ENCODE assay signal across 20 mouse cellular contexts in the genomic region with DNA sequence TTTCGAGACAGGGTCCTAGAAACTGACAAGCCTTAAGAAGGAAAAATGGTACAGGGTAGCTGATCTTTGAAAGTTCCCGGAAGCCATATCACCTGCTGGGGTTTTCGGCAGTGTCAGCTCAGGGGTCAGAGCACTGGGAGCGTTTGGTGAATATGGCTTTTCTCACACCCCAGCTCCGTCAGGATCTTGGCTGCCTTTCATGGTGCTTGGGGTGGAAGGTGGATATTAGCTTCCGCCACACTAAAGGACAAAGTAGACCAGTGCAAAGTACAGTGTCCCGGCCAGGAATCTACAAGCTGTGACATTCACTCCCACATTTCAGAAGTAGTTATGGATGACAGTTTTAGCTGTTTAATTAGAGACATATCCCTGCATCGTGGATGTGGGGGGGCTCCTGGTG.
DNase-seq lines count a peak whose midpoint lies in the region; ATAC-seq and TF ChIP-seq lines count a peak whose summit lies in the region.
"Had no signal": no experiment of that assay in that cellular context is flagged by ENCODE, and none has a peak within 500 bp of the region (broad histone marks: within the 10 kb centered on the region; RNA-seq: fewer than 3 reads in every experiment).

No protein-coding gene starts in this region.

- H3K9ac ChIP-seq in heart, embryonic 15.5 days: peak overlapping the region; percentile 14; the same call in 1 of the 2 replicates
- no peak overlapping the region for H3K9ac ChIP-seq in kidney, embryonic 15.5 days
- no peak overlapping the region for H3K9ac ChIP-seq in heart, postnatal 0 days (replicated peaks; ENCODE audit: low read depth, low read length)
- H3K9ac ChIP-seq: hindbrain, embryonic 15.5 days; limb, embryonic 15.5 days; liver, postnatal 0 days; midbrain, embryonic 13.5 days; neural tube, embryonic 12.5 days had no signal

- H3K27ac ChIP-seq in gastrocnemius, adult 2 months: peak overlapping the region; percentile 3; the same call in 1 of the 2 replicates
- peak overlapping the region; percentile 45 for H3K27ac ChIP-seq in heart, embryonic 15.5 days
- H3K27ac ChIP-seq in kidney, embryonic 15.5 days: no peak overlapping the region
- H3K27ac ChIP-seq in heart, postnatal 0 days (ENCODE audit: low read depth): peak overlapping the region; percentile 65
- H3K27ac ChIP-seq: forebrain, embryonic 10.5 days; hindbrain, embryonic 15.5 days; limb, embryonic 15.5 days; midbrain, embryonic 13.5 days; neural tube, embryonic 12.5 days had no signal

- DNase-seq in gastrocnemius, adult 2 months: peak; percentile 38
- no peak for DNase-seq in gastrocnemius, postnatal 10 days
- DNase-seq in heart, postnatal 14 days: no peak
- peak; percentile 20 to 51 for DNase-seq in kidney, postnatal 36 days
- DNase-seq in heart, postnatal 0 days (ENCODE audit: low spot score): no peak
- DNase-seq: adrenal gland, adult 8-10 months; cerebellum, adult 8-10 months; liver, postnatal 0 days; right cerebral cortex, adult 18-20 months; thymus, postnatal 25 days had no signal

- no peak for TF ChIP-seq EP300 in heart, postnatal 0 days (IDR thresholded peaks at IDR 0.05; ENCODE audit: low read depth)

- TF ChIP-seq CTCF in gastrocnemius, adult 2 months (IDR thresholded peaks at IDR 0.05): no peak
- no peak for TF ChIP-seq CTCF in heart, postnatal 0 days (IDR thresholded peaks at IDR 0.05; ENCODE audit: low read depth)

- no peaks in the 10 kb centered on the region for H3K36me3 ChIP-seq in heart, embryonic 15.5 days
- no peaks in the 10 kb centered on the region for H3K36me3 ChIP-seq in kidney, embryonic 15.5 days
- 0 out of 2 replicates have a peak, but pooled peaks cover 4% of the 10 kb centered on the region for H3K36me3 ChIP-seq in heart, postnatal 0 days (replicated peaks; ENCODE audit: control insufficient read depth, insufficient read depth, low read length)
- H3K36me3 ChIP-seq: forebrain, embryonic 10.5 days; hindbrain, embryonic 15.5 days; limb, embryonic 15.5 days; midbrain, embryonic 13.5 days; neural tube, embryonic 12.5 days had no signal

- peak overlapping the region; percentile 39 for H3K4me3 ChIP-seq in gastrocnemius, adult 2 months
- no peak overlapping the region for H3K4me3 ChIP-seq in heart, embryonic 15.5 days
- no peak overlapping the region for H3K4me3 ChIP-seq in kidney, embryonic 15.5 days (replicated peaks)
- H3K4me3 ChIP-seq in heart, postnatal 0 days (ENCODE audit: low read depth, low read length): no peak overlapping the region
- H3K4me3 ChIP-seq: forebrain, embryonic 10.5 days; hindbrain, embryonic 15.5 days; limb, embryonic 15.5 days; midbrain, embryonic 13.5 days; neural tube, embryonic 12.5 days had no signal

- H3K27me3 ChIP-seq in heart, embryonic 15.5 days: no peaks in the 10 kb centered on the region
- H3K27me3 ChIP-seq in kidney, embryonic 15.5 days: no peaks in the 10 kb centered on the region
- no peaks in the 10 kb centered on the region for H3K27me3 ChIP-seq in heart, postnatal 0 days (ENCODE audit: control insufficient read depth, insufficient read depth, low read length)
- H3K27me3 ChIP-seq: hindbrain, embryonic 15.5 days; limb, embryonic 15.5 days; midbrain, embryonic 13.5 days; neural tube, embryonic 12.5 days had no signal

- peaks cover 43% of the 10 kb centered on the region for H3K4me1 ChIP-seq in heart, embryonic 15.5 days (replicated peaks)
- peaks cover 8% of the 10 kb centered on the region for H3K4me1 ChIP-seq in kidney, embryonic 15.5 days
- peaks cover 20% of the 10 kb centered on the region for H3K4me1 ChIP-seq in heart, postnatal 0 days (ENCODE audit: control insufficient read depth, insufficient read depth)
- H3K4me1 ChIP-seq: forebrain, embryonic 10.5 days; hindbrain, embryonic 15.5 days; neural tube, embryonic 12.5 days had no signal

- no peaks in the 10 kb centered on the region for H3K9me3 ChIP-seq in heart, embryonic 15.5 days (replicated peaks)
- H3K9me3 ChIP-seq in kidney, embryonic 15.5 days (replicated peaks): no peaks in the 10 kb centered on the region
- H3K9me3 ChIP-seq in heart, postnatal 0 days (replicated peaks; ENCODE audit: control insufficient read depth, low read length): no peaks in the 10 kb centered on the region
- H3K9me3 ChIP-seq: forebrain, embryonic 10.5 days; hindbrain, embryonic 15.5 days; limb, embryonic 15.5 days; midbrain, embryonic 13.5 days; neural tube, embryonic 12.5 days had no signal

- 38% methylated on average over 8 of the region's 8 CpGs for WGBS in heart, embryonic 15.5 days
- 25% methylated on average over 8 of the region's 8 CpGs for WGBS in kidney, embryonic 15.5 days
- WGBS in heart, postnatal 0 days: 31% methylated on average over 8 of the region's 8 CpGs

- ATAC-seq in heart, embryonic 15.5 days (replicated peaks; ENCODE audit: insufficient number of reproducible peaks, insufficient read depth, low FRiP score, low read depth): no peak
- ATAC-seq in kidney, embryonic 15.5 days (replicated peaks; ENCODE audit: low FRiP score): no peak
- ATAC-seq in heart, postnatal 0 days (ENCODE audit: insufficient read depth, low read depth): no peak
- ATAC-seq: CD4-positive, CD25-positive, alpha-beta regulatory T cell, adult 4 months; intestine, postnatal 0 days; liver, postnatal 0 days; midbrain, embryonic 13.5 days; Patski had no signal

- intact Hi-C loops in gastrocnemius, adult 2 months (cut with DNase I): loop anchor here (10.0 kb wide), 1 partner anchor 155 kb away; no protein-coding TSS in a partner anchor
- intact Hi-C loops in heart, postnatal 14 days (cut with DNase I): no loop called here

- peak overlapping the region; percentile 18; the same call in 1 of the 2 replicates for H3K4me2 ChIP-seq in heart, embryonic 15.5 days
- no peak overlapping the region for H3K4me2 ChIP-seq in kidney, embryonic 15.5 days
- peak overlapping the region; percentile 69 for H3K4me2 ChIP-seq in heart, postnatal 0 days (ENCODE audit: low read depth, low read length)
- H3K4me2 ChIP-seq: hindbrain, embryonic 15.5 days; limb, embryonic 15.5 days; midbrain, embryonic 13.5 days; neural tube, embryonic 12.5 days had no signal

Comparison
In these comparisons a context has a peak if more than half of its experiments do, and no peak if none do; other contexts are left out.
1. DNase-seq: peak in gastrocnemius, adult 2 months (single experiment) and kidney, postnatal 36 days (2 of 2); none in gastrocnemius, postnatal 10 days (single experiment), heart, postnatal 14 days (0 of 2) and heart, postnatal 0 days (single experiment).